ENCODE assay signal across 23 mouse cellular contexts in the genomic region with DNA sequence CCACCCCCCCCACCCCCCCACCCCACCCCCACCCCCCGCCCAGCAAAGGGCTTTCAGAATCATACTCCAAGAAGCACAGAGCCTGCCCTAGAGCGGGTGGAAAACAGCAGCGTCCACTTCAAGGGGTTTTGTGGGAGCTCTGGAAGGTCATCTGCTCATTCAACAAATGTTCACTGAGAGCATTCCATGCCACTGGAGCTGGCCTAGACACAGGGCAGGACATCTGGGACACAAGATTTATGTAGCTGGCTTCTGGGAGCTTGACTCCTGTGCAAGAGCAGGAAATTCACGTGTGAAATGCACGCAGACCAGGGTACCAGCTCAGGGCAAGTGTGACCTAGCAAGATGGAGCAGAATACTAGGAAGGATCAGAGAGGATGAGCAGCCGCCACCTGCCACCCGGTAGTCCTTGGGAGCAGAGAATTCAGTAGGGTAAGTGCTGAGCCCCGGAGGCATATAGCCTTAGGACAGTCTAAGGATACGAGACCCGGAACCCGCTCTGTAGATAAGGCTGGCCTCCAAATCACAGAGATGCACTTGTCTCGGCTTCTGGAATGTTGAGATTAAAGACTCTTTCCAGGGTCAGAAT. TPM values are rescaled to one million over a fixed set of nuclear protein-coding genes. Genes with fewer than 3 reads are reported as not detected.
DNase-seq lines count a peak whose midpoint lies in the region; TF ChIP-seq lines count a peak whose summit lies in the region.
"Had no signal": no experiment of that assay in that cellular context is flagged by ENCODE, and none has a peak within 500 bp of the region (broad histone marks: within the 10 kb centered on the region; RNA-seq: fewer than 3 reads in every experiment).

No protein-coding gene starts in this region.

- no peak for TF ChIP-seq EP300 in CH12.LX (IDR thresholded peaks at IDR 0.05; ENCODE audit: low read length)

- no peak overlapping the region for H3K27ac ChIP-seq in CH12.LX (ENCODE audit: insufficient read depth, low read depth)
- H3K27ac ChIP-seq: embryonic facial prominence, embryonic 12.5 days; forebrain, embryonic 15.5 days; heart, adult 2 months; heart, embryonic 15.5 days; hindbrain, embryonic 10.5 days; hindbrain, embryonic 14.5 days; intestine, embryonic 15.5 days had no signal

- dilution Hi-C loops in CH12.LX (cut with MboI; ENCODE audit: extremely low pct_ligation_motif_present, extremely low pct_unique_long_range_greater_than_20kb, low sequenced_read_pairs), result no loop called here

- H3K4me1 ChIP-seq in CH12.LX (ENCODE audit: control insufficient read depth in 1 of 2, insufficient read depth in 2 of 2), result peaks cover 2 to 18% of the 10 kb centered on the region in 2 experiments; a peak in 3 of 4 replicates
- H3K4me1 ChIP-seq: forebrain, embryonic 15.5 days; heart, embryonic 15.5 days; intestine, embryonic 15.5 days had no signal

- H3K9me3 ChIP-seq in CH12.LX (replicated peaks; ENCODE audit: low read length), result no peaks in the 10 kb centered on the region
- H3K9me3 ChIP-seq: embryonic facial prominence, embryonic 12.5 days; forebrain, embryonic 15.5 days; G1E; heart, embryonic 15.5 days; hindbrain, embryonic 10.5 days; intestine, embryonic 15.5 days had no signal

- H3K79me2 ChIP-seq in CH12.LX (replicated peaks; ENCODE audit: control insufficient read depth, extremely low read depth, insufficient read depth, poor library complexity, severe bottlenecking), result no peaks in the 10 kb centered on the region

- TF ChIP-seq CTCF in CH12.LX (conservative IDR thresholded peaks at IDR 0.05 in 1 of 2, IDR thresholded peaks at IDR 0.05 in 1 of 2; ENCODE audit: low read depth in 2 of 2, low read length in 2 of 2), result no peak

- no peak overlapping the region for H3K9ac ChIP-seq in CH12.LX (ENCODE audit: insufficient read depth, low read depth)
- H3K9ac ChIP-seq: embryonic facial prominence, embryonic 12.5 days; forebrain, embryonic 15.5 days; heart, embryonic 15.5 days; hindbrain, embryonic 14.5 days; intestine, embryonic 15.5 days had no signal

- no peak for TF ChIP-seq POLR2A in CH12.LX (IDR thresholded peaks at IDR 0.05; ENCODE audit: low read depth, low read length)

- no peak overlapping the region for H3K4me3 ChIP-seq in CH12.LX (replicated peaks in 1 of 3; ENCODE audit: low read depth in 2 of 3, low read length in 2 of 3, poor library complexity in 1 of 3)
- H3K4me3 ChIP-seq: embryonic facial prominence, embryonic 12.5 days; forebrain, embryonic 15.5 days; heart, adult 2 months; heart, embryonic 15.5 days; hindbrain, embryonic 10.5 days; intestine, embryonic 15.5 days had no signal

- H3K4me2 ChIP-seq in CH12.LX (ENCODE audit: insufficient read depth, low read depth, poor library complexity, severe bottlenecking), result 0 out of 2 replicates have a peak overlapping the region, but pooled peaks have one; percentile 4
- H3K4me2 ChIP-seq: embryonic facial prominence, embryonic 12.5 days; forebrain, embryonic 15.5 days; heart, embryonic 11.5 days; heart, embryonic 15.5 days; hindbrain, embryonic 14.5 days; intestine, embryonic 15.5 days had no signal

- DNase-seq in adrenal gland, adult (ENCODE audit: inconsistent age in 2 of 2, low spot score in 1 of 2), result peak; percentile 65 to 71
- DNase-seq in adrenal gland, adult 18-20 months (ENCODE audit: low spot score in 2 of 2), result no peak
- DNase-seq in embryo, embryonic 10 days (ENCODE audit: low spot score), result peak; percentile 28
- no peak for DNase-seq in embryo, embryonic 11 days
- DNase-seq in CH12.LX (ENCODE audit: extremely low read depth) (no peak), MN1 (ENCODE audit: low spot score) (peak; percentile 46)
- DNase-seq in right cerebral cortex, postnatal 4 days, result no peak
- no peak for DNase-seq in gastrocnemius, postnatal 14 days
- DNase-seq: B cell, adult 2 months; cerebellum, adult 18-20 months; cerebellum, adult 9-11 months; heart, adult 2 months; heart, postnatal 14 days; kidney, adult 18-20 months had no signal

- peaks cover 6% of the 10 kb centered on the region for H3K27me3 ChIP-seq in CH12.LX (replicated peaks)
- H3K27me3 ChIP-seq: embryonic facial prominence, embryonic 12.5 days; forebrain, embryonic 15.5 days; intestine, embryonic 15.5 days had no signal

- no peak for TF ChIP-seq RAD21 in CH12.LX (IDR thresholded peaks at IDR 0.05; ENCODE audit: low read depth, low read length)

- intact Hi-C loops in gastrocnemius, postnatal 14 days (cut with DNase I; ENCODE audit: low total_unique reads), result no loop called here

- H3K36me3 ChIP-seq in CH12.LX (replicated peaks in 1 of 2; ENCODE audit: control insufficient read depth in 1 of 2, insufficient read depth in 1 of 2, low read length in 1 of 2), result no peaks in the 10 kb centered on the region
- H3K36me3 ChIP-seq: embryonic facial prominence, embryonic 12.5 days; forebrain, embryonic 15.5 days; G1E; heart, embryonic 15.5 days; hindbrain, embryonic 10.5 days; intestine, embryonic 15.5 days had no signal

- in situ Hi-C loops in CH12.LX (cut with MboI; ENCODE audit: low pct_ligation_motif_present, low pct_unique_long_range_greater_than_20kb, low sequenced_read_pairs), result no loop called here

TF ChIP-seq in CH12.LX, 34 proteins besides CTCF, POLR2A, EP300 and RAD21:
- TF ChIP-seq ELF1 (IDR thresholded peaks at IDR 0.05; ENCODE audit: low read depth, low read length) (no peak), ETS1 (conservative IDR thresholded peaks at IDR 0.05; ENCODE audit: low read depth, low read length) (no peak), PAX5 (IDR thresholded peaks at IDR 0.05; ENCODE audit: low read length) (no peak), JUN (IDR thresholded peaks at IDR 0.05; ENCODE audit: insufficient read depth, low read depth, low read length) (no peak), ZMIZ1 (IDR thresholded peaks at IDR 0.05; ENCODE audit: low read depth, low read length) (no peak), BHLHE40 (IDR thresholded peaks at IDR 0.05; ENCODE audit: low read depth, low read length) (no peak), IRF4 (IDR thresholded peaks at IDR 0.05; ENCODE audit: low read depth, low read length) (no peak), MEF2A (IDR thresholded peaks at IDR 0.05; ENCODE audit: borderline replicate concordance, low read depth, low read length) (no peak)

RNA-seq across cellular contexts. Expression of a gene that starts 5.7 kb away (rescaled TPM):
- 100 to 1,000 TPM; 114 to 127 TPM for total RNA-seq in adrenal gland, adult 18-20 months (2021)
- total RNA-seq in CH12.LX (2012; rRNA removed) (152 and 167 TPM in 2 replicates), CH12.LX (2014; rRNA removed) (72.3 and 80.0 TPM in 2 replicates)
- polyA plus RNA-seq in CH12.LX (2012; ENCODE audit: insufficient read length, low read depth), result 125 and 161 TPM in 2 replicates
- 10 to 100 TPM; 41.1 to 49.5 TPM for total RNA-seq in gastrocnemius, postnatal 14 days (2021)

RNA-seq across cellular contexts. Expression of a gene that starts 6.2 kb away (rescaled TPM):
- total RNA-seq in adrenal gland, adult 18-20 months (2021), result 1 to 10 TPM; 1.3 to 8.5 TPM
- 16.5 and 26.3 TPM in 2 replicates for total RNA-seq in CH12.LX (2012; rRNA removed)
- 11.9 and 14.8 TPM in 2 replicates for total RNA-seq in CH12.LX (2014; rRNA removed)
- 22.2 and 27.2 TPM in 2 replicates for polyA plus RNA-seq in CH12.LX (2012; ENCODE audit: insufficient read length, low read depth)
- 1 to 10 TPM; 5.6 to 6.0 TPM for total RNA-seq in gastrocnemius, postnatal 14 days (2021)
- polyA plus RNA-seq: embryonic facial prominence, embryonic 12.5 days; forebrain, embryonic 11.5 days; forebrain, embryonic 15.5 days; heart, embryonic 15.5 days; hindbrain, embryonic 14.5 days; intestine, embryonic 15.5 days had no signal

RNA-seq across cellular contexts. Expression of a gene that starts 42.4 kb away (rescaled TPM):
- total RNA-seq in adrenal gland, adult 18-20 months (2021), result 1 to 10 TPM; 4.9 to 5.8 TPM
- total RNA-seq in CH12.LX (2012; rRNA removed) (5.2 and 7.9 TPM in 2 replicates), CH12.LX (2014; rRNA removed) (3.0 and 3.4 TPM in 2 replicates)
- 3.1 and 3.8 TPM in 2 replicates for polyA plus RNA-seq in CH12.LX (2012; ENCODE audit: insufficient read length, low read depth)
- 1 to 10 TPM; 2.2 to 2.7 TPM for total RNA-seq in gastrocnemius, postnatal 14 days (2021)

Comparison
In these comparisons a context has a peak if more than half of its experiments do, and no peak if none do; other contexts are left out.
1. DNase-seq: peak in adrenal gland, adult (2 of 2), embryo, embryonic 10 days (single experiment) and MN1 (single experiment); none in adrenal gland, adult 18-20 months (0 of 2), embryo, embryonic 11 days (single experiment), CH12.LX (single experiment), right cerebral cortex, postnatal 4 days (single experiment) and gastrocnemius, postnatal 14 days (single experiment).